Mouse (Mus musculus): ENCODE results near the gene Mylk2. TPM values are rescaled to one million over a fixed set of nuclear protein-coding genes. Genes with fewer than 3 reads are reported as not detected.

Mylk2 gene
- polyA plus RNA-seq, 1 experiment from 2014 or later: not detected

GRCm38 (mm10) chr2:152906274-152907037 lies 4.7 kb upstream of the Mylk2 start:
- no peak for ATAC-seq (replicated peaks; ENCODE audit: insufficient number of reproducible peaks, low FRiP score, low TSS enrichment)
- 49% methylated on average over 9 of the region's 9 CpGs for WGBS (ENCODE audit: insufficient replicate concordance)
- no peaks in the 10 kb centered on the region for H3K9me3 ChIP-seq (replicated peaks; ENCODE audit: control insufficient read depth, low read length)
- H3K4me3 ChIP-seq (ENCODE audit: low read depth, low read length): no peak overlapping the region
- H3K4me2 ChIP-seq: no peak overlapping the region
- H3K27me3 ChIP-seq (ENCODE audit: control insufficient read depth, insufficient read depth, low read length): peaks cover 20% of the 10 kb centered on the region
- H3K27ac ChIP-seq (ENCODE audit: low read depth, low read length): peak overlapping the region; percentile 55; the same call in 1 of the 2 replicates
- H3K36me3 ChIP-seq (ENCODE audit: control insufficient read depth, insufficient read depth, low read length): no peaks in the 10 kb centered on the region
- peaks cover 31% of the 10 kb centered on the region for H3K4me1 ChIP-seq (ENCODE audit: control insufficient read depth, insufficient read depth, low read length)
- no peak overlapping the region for H3K9ac ChIP-seq (ENCODE audit: low read depth, low read length)

- no peaks in the 10 kb centered on the region for H3K9me3 ChIP-seq (replicated peaks; ENCODE audit: control insufficient read depth, low read length)
- H3K4me1 ChIP-seq (ENCODE audit: control insufficient read depth, insufficient read depth, low read length): peaks cover 31% of the 10 kb centered on the region
- 51% methylated on average over 14 of the region's 14 CpGs for WGBS (ENCODE audit: insufficient replicate concordance)
- no peaks in the 10 kb centered on the region for H3K36me3 ChIP-seq (ENCODE audit: control insufficient read depth, insufficient read depth, low read length)
- no peak overlapping the region for H3K4me2 ChIP-seq
- H3K27me3 ChIP-seq (ENCODE audit: control insufficient read depth, insufficient read depth, low read length): peaks cover 29% of the 10 kb centered on the region
- H3K4me3 ChIP-seq (ENCODE audit: low read depth, low read length): no peak overlapping the region
- peak overlapping the region; percentile 41; the same call in 1 of the 2 replicates for H3K27ac ChIP-seq (ENCODE audit: low read depth, low read length)
- H3K9ac ChIP-seq (ENCODE audit: low read depth, low read length): no peak overlapping the region
- ATAC-seq (replicated peaks; ENCODE audit: insufficient number of reproducible peaks, low FRiP score, low TSS enrichment): no peak
These were observed 3.8 kb upstream of the Mylk2 start for GRCm38 (mm10) chr2:152907114-152907943.

GRCm38 (mm10) chr2:152909848-152910247 lies 1.3 kb upstream of the Mylk2 start:
- H3K9me3 ChIP-seq (replicated peaks; ENCODE audit: control insufficient read depth, low read length): no peaks in the 10 kb centered on the region
- no peaks in the 10 kb centered on the region for H3K36me3 ChIP-seq (ENCODE audit: control insufficient read depth, insufficient read depth, low read length)
- H3K4me2 ChIP-seq: no peak overlapping the region
- 72% methylated on average over 6 of the region's 6 CpGs for WGBS (ENCODE audit: insufficient replicate concordance)
- peaks cover 26% of the 10 kb centered on the region for H3K4me1 ChIP-seq (ENCODE audit: control insufficient read depth, insufficient read depth, low read length)
- H3K4me3 ChIP-seq (ENCODE audit: low read depth, low read length): no peak overlapping the region
- H3K27me3 ChIP-seq (ENCODE audit: control insufficient read depth, insufficient read depth, low read length): peaks cover 45% of the 10 kb centered on the region
- H3K27ac ChIP-seq (ENCODE audit: low read depth, low read length): no peak overlapping the region
- no peak overlapping the region for H3K9ac ChIP-seq (ENCODE audit: low read depth, low read length)
- ATAC-seq (replicated peaks; ENCODE audit: insufficient number of reproducible peaks, low FRiP score, low TSS enrichment): no peak

GRCm38 (mm10) chr2:152911432-152911831 lies 280 bp downstream of the Mylk2 start:
- WGBS (ENCODE audit: insufficient replicate concordance): 19% methylated on average over 6 of the region's 6 CpGs
- ATAC-seq (replicated peaks; ENCODE audit: insufficient number of reproducible peaks, low FRiP score, low TSS enrichment): no peak
- Histone ChIP-seq H3K4me1 (ENCODE audit: control insufficient read depth, insufficient read depth, low read length) (peaks cover 15% of the 10 kb centered on the region), H3K27me3 (ENCODE audit: control insufficient read depth, insufficient read depth, low read length) (peaks cover 45% of the 10 kb centered on the region), H3K27ac (ENCODE audit: low read depth, low read length) (no peak overlapping the region), H3K9ac (ENCODE audit: low read depth, low read length) (no peak overlapping the region), H3K4me2 (no peak overlapping the region), H3K36me3 (ENCODE audit: control insufficient read depth, insufficient read depth, low read length) (no peaks in the 10 kb centered on the region), H3K4me3 (ENCODE audit: low read depth, low read length) (no peak overlapping the region), H3K9me3 (replicated peaks; ENCODE audit: control insufficient read depth, low read length) (no peaks in the 10 kb centered on the region)

GRCm38 (mm10) chr2:152913471-152913870 lies 2.3 kb downstream of the Mylk2 start:
- Histone ChIP-seq H3K4me3 (ENCODE audit: low read depth, low read length) (no peak overlapping the region), H3K4me2 (no peak overlapping the region), H3K36me3 (ENCODE audit: control insufficient read depth, insufficient read depth, low read length) (no peaks in the 10 kb centered on the region), H3K27me3 (ENCODE audit: control insufficient read depth, insufficient read depth, low read length) (peaks cover 50% of the 10 kb centered on the region), H3K9me3 (replicated peaks; ENCODE audit: control insufficient read depth, low read length) (no peaks in the 10 kb centered on the region), H3K4me1 (ENCODE audit: control insufficient read depth, insufficient read depth, low read length) (peaks cover 6% of the 10 kb centered on the region), H3K9ac (ENCODE audit: low read depth, low read length) (no peak overlapping the region), H3K27ac (ENCODE audit: low read depth, low read length) (no peak overlapping the region)
- no peak for ATAC-seq (replicated peaks; ENCODE audit: insufficient number of reproducible peaks, low FRiP score, low TSS enrichment)
- WGBS (ENCODE audit: insufficient replicate concordance): 37% methylated on average over 7 of the region's 7 CpGs

- Histone ChIP-seq H3K4me2 (peak overlapping the region; percentile 61), H3K36me3 (ENCODE audit: control insufficient read depth, insufficient read depth, low read length) (no peaks in the 10 kb centered on the region), H3K9ac (ENCODE audit: low read depth, low read length) (0 out of 2 replicates have a peak overlapping the region, but pooled peaks have one; percentile 10), H3K27me3 (ENCODE audit: control insufficient read depth, insufficient read depth, low read length) (peaks cover 52% of the 10 kb centered on the region), H3K4me1 (ENCODE audit: control insufficient read depth, insufficient read depth, low read length) (peaks cover 12% of the 10 kb centered on the region), H3K4me3 (ENCODE audit: low read depth, low read length) (peak overlapping the region; percentile 25; the same call in 1 of the 2 replicates), H3K27ac (ENCODE audit: low read depth, low read length) (no peak overlapping the region), H3K9me3 (replicated peaks; ENCODE audit: control insufficient read depth, low read length) (no peaks in the 10 kb centered on the region)
- peak; percentile 29; the same call in 1 of the 2 replicates for ATAC-seq (replicated peaks; ENCODE audit: insufficient number of reproducible peaks, low FRiP score, low TSS enrichment)
- 3% methylated on average over 18 of the region's 18 CpGs for WGBS (ENCODE audit: insufficient replicate concordance)
These were observed 3.4 kb downstream of the Mylk2 start for GRCm38 (mm10) chr2:152914310-152915120.

GRCm38 (mm10) chr2:152915453-152915852 lies 4.3 kb downstream of the Mylk2 start:
- WGBS (ENCODE audit: insufficient replicate concordance): 61% methylated on average over 4 of the region's 4 CpGs
- ATAC-seq (replicated peaks; ENCODE audit: insufficient number of reproducible peaks, low FRiP score, low TSS enrichment): no peak
- Histone ChIP-seq H3K27me3 (ENCODE audit: control insufficient read depth, insufficient read depth, low read length) (peaks cover 45% of the 10 kb centered on the region), H3K9ac (ENCODE audit: low read depth, low read length) (no peak overlapping the region), H3K27ac (ENCODE audit: low read depth, low read length) (no peak overlapping the region), H3K9me3 (replicated peaks; ENCODE audit: control insufficient read depth, low read length) (no peaks in the 10 kb centered on the region), H3K4me1 (ENCODE audit: control insufficient read depth, insufficient read depth, low read length) (peaks cover 12% of the 10 kb centered on the region), H3K4me2 (no peak overlapping the region), H3K4me3 (ENCODE audit: low read depth, low read length) (no peak overlapping the region), H3K36me3 (ENCODE audit: control insufficient read depth, insufficient read depth, low read length) (no peaks in the 10 kb centered on the region)

- 48% methylated on average over 5 of the region's 5 CpGs for WGBS (ENCODE audit: insufficient replicate concordance)
- no peak for ATAC-seq (replicated peaks; ENCODE audit: insufficient number of reproducible peaks, low FRiP score, low TSS enrichment)
- Histone ChIP-seq H3K9me3 (replicated peaks; ENCODE audit: control insufficient read depth, low read length) (no peaks in the 10 kb centered on the region), H3K4me2 (no peak overlapping the region), H3K4me1 (ENCODE audit: control insufficient read depth, insufficient read depth, low read length) (peaks cover 12% of the 10 kb centered on the region), H3K27me3 (ENCODE audit: control insufficient read depth, insufficient read depth, low read length) (peaks cover 39% of the 10 kb centered on the region), H3K4me3 (ENCODE audit: low read depth, low read length) (no peak overlapping the region), H3K9ac (ENCODE audit: low read depth, low read length) (no peak overlapping the region), H3K36me3 (ENCODE audit: control insufficient read depth, insufficient read depth, low read length) (no peaks in the 10 kb centered on the region), H3K27ac (ENCODE audit: low read depth, low read length) (no peak overlapping the region)
These were observed 5.0 kb downstream of the Mylk2 start for GRCm38 (mm10) chr2:152916111-152916510.
